Mouse (Mus musculus) small intestine, adult 2 months (tissue): ENCODE measurements around the gene Tldc2.

Experiments used
- CTCF ChIP-seq: fragments of 200-500 bp; IDR thresholded peaks from 2 replicates; pipeline ENCODE4 v1.5.1; 2012; ENCODE audit warnings: low read depth, mild to moderate bottlenecking, control low read depth, inconsistent platforms, low read length, moderate library complexity, mixed read lengths; ENCODE audit not compliant: insufficient replicate concordance, insufficient read length; ENCODE audit errors: extremely low read depth
- POLR2A ChIP-seq: fragments of 200-500 bp; IDR thresholded peaks from 2 replicates; pipeline ENCODE4 v1.6.1; 2012; ENCODE audit warnings: low read depth, mild to moderate bottlenecking, control low read depth, inconsistent platforms, low read length, moderate library complexity

DNA sequence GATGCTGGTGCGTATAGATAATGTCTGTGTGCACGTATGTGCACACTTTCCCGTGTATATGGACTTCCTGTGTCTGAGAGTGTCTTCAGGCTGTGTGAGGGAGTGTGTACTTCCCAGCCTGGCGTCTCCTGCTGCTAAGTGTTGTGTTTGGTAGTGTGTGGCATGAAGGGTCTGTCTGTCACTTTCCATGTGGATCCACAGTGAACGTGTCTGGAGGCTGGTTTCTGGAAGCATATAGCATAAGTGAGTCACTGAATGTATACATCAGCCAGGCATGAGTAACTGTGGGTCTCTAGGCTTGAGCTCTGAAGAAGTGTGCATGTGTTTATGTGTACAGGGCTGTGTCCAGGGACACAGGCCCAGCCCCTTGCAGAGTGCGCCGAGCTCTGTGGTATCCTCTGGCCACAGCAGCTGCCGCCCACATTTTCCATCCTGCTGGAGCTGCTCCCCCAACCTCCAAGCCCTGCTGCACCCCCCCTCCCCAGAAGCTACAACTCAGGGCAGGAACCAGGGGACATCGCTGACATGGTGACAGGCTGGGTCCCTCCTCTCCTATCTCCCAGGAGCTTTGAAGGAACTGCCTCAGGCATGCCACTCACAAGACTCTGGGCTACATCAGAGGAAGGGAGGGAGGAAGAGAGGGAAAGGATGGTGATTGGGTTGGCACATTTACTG, 13.3 kb upstream of the Tldc2 start:
- TF ChIP-seq CTCF, result no peak
- TF ChIP-seq POLR2A, result no peak
